Mouse (Mus musculus) bone marrow, adult 2 months (tissue): ENCODE data around the gene Snw1.

Source experiments
- CTCF ChIP-seq: fragments of 200-500 bp; IDR thresholded peaks from 2 replicates; pipeline ENCODE4 v1.5.1; 2011; ENCODE audit warnings: low read length, control low read depth; ENCODE audit not compliant: control insufficient read depth, insufficient read depth
- POLR2A ChIP-seq: fragments of 200-500 bp; IDR thresholded peaks from 2 replicates; pipeline ENCODE4 v1.6.1; 2011; ENCODE audit warnings: low read depth, mild to moderate bottlenecking, control low read depth, low read length, borderline replicate concordance; ENCODE audit not compliant: control insufficient read depth

- TF ChIP-seq CTCF (no peak), POLR2A (no peak)
Observed at GRCm38 (mm10) chr12:87428295-87428694, 43.8 kb downstream of the Snw1 start.
